Mouse (Mus musculus): ENCODE results near the gene Acr. TPM values are rescaled to one million over a fixed set of nuclear protein-coding genes. Genes with fewer than 3 reads are reported as not detected.

The Acr gene
- polyA plus RNA-seq, 1 experiment from 2014 or later, result 2.5 TPM

- 95% methylated on average over 10 of the region's 10 CpGs for WGBS
- Histone ChIP-seq H3K4me3 (replicated peaks) (no peak overlapping the region), H3K9me3 (no peaks in the 10 kb centered on the region), H3K4me2 (replicated peaks) (no peak overlapping the region), H3K36me3 (peaks cover 6% of the 10 kb centered on the region; the same call in 1 of the 2 replicates), H3K9ac (replicated peaks) (no peak overlapping the region), H3K4me1 (replicated peaks) (peaks cover 38% of the 10 kb centered on the region), H3K27me3 (peaks cover 22% of the 10 kb centered on the region), H3K27ac (no peak overlapping the region)
- ATAC-seq, result no peak
These were observed 39.2 kb upstream of the Acr start for GRCm38 (mm10) chr15:89528923-89529322.

- Histone ChIP-seq H3K4me2 (replicated peaks) (no peak overlapping the region), H3K36me3 (peaks cover 6% of the 10 kb centered on the region; the same call in 1 of the 2 replicates), H3K4me3 (replicated peaks) (no peak overlapping the region), H3K9me3 (no peaks in the 10 kb centered on the region), H3K27ac (no peak overlapping the region), H3K4me1 (replicated peaks) (peaks cover 40% of the 10 kb centered on the region), H3K27me3 (peaks cover 8% of the 10 kb centered on the region; the same call in 1 of the 2 replicates), H3K9ac (replicated peaks) (no peak overlapping the region)
- no peak for ATAC-seq
- WGBS, result 6% methylated on average over 4 of the region's 4 CpGs
These were observed 37.8 kb upstream of the Acr start for GRCm38 (mm10) chr15:89530336-89530735.

- Histone ChIP-seq H3K4me1 (replicated peaks) (peaks cover 40% of the 10 kb centered on the region), H3K9ac (replicated peaks) (no peak overlapping the region), H3K36me3 (peaks cover 5% of the 10 kb centered on the region; the same call in 1 of the 2 replicates), H3K4me3 (replicated peaks) (no peak overlapping the region), H3K9me3 (no peaks in the 10 kb centered on the region), H3K27me3 (0 out of 2 replicates have a peak, but pooled peaks cover 5% of the 10 kb centered on the region), H3K4me2 (replicated peaks) (no peak overlapping the region), H3K27ac (no peak overlapping the region)
- WGBS, result 95% methylated on average over 5 of the region's 5 CpGs
- no peak for ATAC-seq
These were observed 36.7 kb upstream of the Acr start for GRCm38 (mm10) chr15:89531399-89531798.

- peak overlapping the region; percentile 71 for H3K4me2 ChIP-seq (replicated peaks)
- peaks cover 40% of the 10 kb centered on the region for H3K4me1 ChIP-seq (replicated peaks)
- 16% methylated on average over 29 of the region's 29 CpGs for WGBS
- ATAC-seq, result peak; percentile 84
- no peaks in the 10 kb centered on the region for H3K36me3 ChIP-seq
- peak overlapping the region; percentile 90 for H3K27ac ChIP-seq
- H3K9me3 ChIP-seq, result no peaks in the 10 kb centered on the region
- 0 out of 2 replicates have a peak, but pooled peaks cover 5% of the 10 kb centered on the region for H3K27me3 ChIP-seq
- H3K9ac ChIP-seq (replicated peaks), result peak overlapping the region; percentile 74
- peak overlapping the region; percentile 50 for H3K4me3 ChIP-seq (replicated peaks)
These were observed 35.9 kb upstream of the Acr start for GRCm38 (mm10) chr15:89532026-89532923.

- Histone ChIP-seq H3K9me3 (no peaks in the 10 kb centered on the region), H3K9ac (replicated peaks) (peak overlapping the region; percentile 74), H3K36me3 (no peaks in the 10 kb centered on the region), H3K4me3 (replicated peaks) (peak overlapping the region; percentile 50), H3K4me1 (replicated peaks) (peaks cover 40% of the 10 kb centered on the region), H3K27ac (peak overlapping the region; percentile 90), H3K27me3 (0 out of 2 replicates have a peak, but pooled peaks cover 5% of the 10 kb centered on the region), H3K4me2 (replicated peaks) (peak overlapping the region; percentile 71)
- WGBS, result 64% methylated on average over 23 of the region's 23 CpGs
- ATAC-seq, result peak; percentile 69
These were observed 34.9 kb upstream of the Acr start for GRCm38 (mm10) chr15:89532924-89533842.

- Histone ChIP-seq H3K27ac (no peak overlapping the region), H3K4me3 (replicated peaks) (peak overlapping the region; percentile 50), H3K4me2 (replicated peaks) (peak overlapping the region; percentile 71), H3K9me3 (no peaks in the 10 kb centered on the region), H3K36me3 (no peaks in the 10 kb centered on the region), H3K27me3 (0 out of 2 replicates have a peak, but pooled peaks cover 5% of the 10 kb centered on the region), H3K9ac (replicated peaks) (peak overlapping the region; percentile 74), H3K4me1 (replicated peaks) (peaks cover 40% of the 10 kb centered on the region)
- 88% methylated on average over 10 of the region's 10 CpGs for whole genome bisulfite sequencing
- ATAC-seq, result no peak
These were observed 34.3 kb upstream of the Acr start for GRCm38 (mm10) chr15:89533843-89534207.

- 86% methylated on average over 7 of the region's 7 CpGs for WGBS
- no peak overlapping the region for H3K4me2 ChIP-seq (replicated peaks)
- H3K4me1 ChIP-seq (replicated peaks), result peaks cover 20% of the 10 kb centered on the region
- H3K4me3 ChIP-seq (replicated peaks), result no peak overlapping the region
- H3K27ac ChIP-seq, result no peak overlapping the region
- H3K9me3 ChIP-seq, result no peaks in the 10 kb centered on the region
- peaks cover 25% of the 10 kb centered on the region for H3K27me3 ChIP-seq
- no peak for ATAC-seq
- H3K36me3 ChIP-seq, result peaks cover 32% of the 10 kb centered on the region
- H3K9ac ChIP-seq (replicated peaks), result no peak overlapping the region
These were observed 24.0 kb upstream of the Acr start for GRCm38 (mm10) chr15:89544171-89544570.

GRCm38 (mm10) chr15:89547321-89547720 is 20.8 kb upstream of the Acr start:
- no peaks in the 10 kb centered on the region for H3K9me3 ChIP-seq
- H3K9ac ChIP-seq (replicated peaks), result no peak overlapping the region
- H3K27ac ChIP-seq, result no peak overlapping the region
- peaks cover 48% of the 10 kb centered on the region for H3K36me3 ChIP-seq
- H3K4me1 ChIP-seq (replicated peaks), result peaks cover 21% of the 10 kb centered on the region
- H3K4me3 ChIP-seq (replicated peaks), result peak overlapping the region; percentile 24
- H3K4me2 ChIP-seq (replicated peaks), result peak overlapping the region; percentile 52
- 55% methylated on average over 8 of the region's 8 CpGs for WGBS
- 0 out of 2 replicates have a peak, but pooled peaks have one; percentile 1 for ATAC-seq
- H3K27me3 ChIP-seq, result peaks cover 25% of the 10 kb centered on the region

GRCm38 (mm10) chr15:89547824-89548601 is 20.1 kb upstream of the Acr start:
- Histone ChIP-seq H3K9ac (replicated peaks) (peak overlapping the region; percentile 37), H3K4me1 (replicated peaks) (peaks cover 21% of the 10 kb centered on the region), H3K4me2 (replicated peaks) (peak overlapping the region; percentile 52), H3K27me3 (peaks cover 25% of the 10 kb centered on the region), H3K9me3 (no peaks in the 10 kb centered on the region), H3K36me3 (peaks cover 48% of the 10 kb centered on the region), H3K4me3 (replicated peaks) (peak overlapping the region; percentile 24), H3K27ac (no peak overlapping the region)
- peak; percentile 77 for ATAC-seq
- 12% methylated on average over 57 of the region's 58 CpGs for WGBS

GRCm38 (mm10) chr15:89548837-89549236 is 19.3 kb upstream of the Acr start:
- WGBS, result 24% methylated on average over 11 of the region's 11 CpGs
- Histone ChIP-seq H3K4me3 (replicated peaks) (no peak overlapping the region), H3K27ac (no peak overlapping the region), H3K27me3 (peaks cover 25% of the 10 kb centered on the region), H3K9me3 (no peaks in the 10 kb centered on the region), H3K4me1 (replicated peaks) (peaks cover 21% of the 10 kb centered on the region), H3K4me2 (replicated peaks) (peak overlapping the region; percentile 52), H3K36me3 (peaks cover 41% of the 10 kb centered on the region), H3K9ac (replicated peaks) (no peak overlapping the region)
- peak; percentile 74 for ATAC-seq

- Histone ChIP-seq H3K4me1 (replicated peaks) (peaks cover 21% of the 10 kb centered on the region), H3K9me3 (no peaks in the 10 kb centered on the region), H3K27ac (no peak overlapping the region), H3K4me2 (replicated peaks) (no peak overlapping the region), H3K4me3 (replicated peaks) (no peak overlapping the region), H3K36me3 (peaks cover 36% of the 10 kb centered on the region), H3K9ac (replicated peaks) (no peak overlapping the region), H3K27me3 (peaks cover 31% of the 10 kb centered on the region)
- 94% methylated on average over 8 of the region's 8 CpGs for WGBS
- no peak for ATAC-seq
These were observed 17.6 kb upstream of the Acr start for GRCm38 (mm10) chr15:89550506-89550905.
